Mouse (Mus musculus): Measurements from ENCODE around the gene Plekhm3.

Gene Plekhm3

DNA sequence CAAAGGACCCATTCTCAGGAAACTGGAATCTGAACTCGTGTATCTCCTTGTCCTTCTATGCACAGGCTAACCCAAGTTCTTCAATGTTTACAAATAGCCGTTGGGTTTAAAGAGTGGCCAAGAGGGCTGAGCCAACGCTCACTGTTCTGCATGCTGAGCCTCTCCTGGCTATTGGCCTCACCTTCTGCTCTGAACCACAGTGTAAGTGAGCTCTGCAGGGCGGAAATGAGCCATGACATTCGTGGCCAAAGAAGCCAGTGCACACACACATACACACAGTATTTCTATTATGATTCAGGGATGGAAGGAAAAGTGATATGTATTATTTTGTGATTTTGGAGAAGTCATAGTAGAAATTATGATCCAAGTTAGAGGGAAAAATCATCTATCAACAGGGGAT, 138.9 kb downstream of the Plekhm3 start:
- no peak for DNase-seq

DNA sequence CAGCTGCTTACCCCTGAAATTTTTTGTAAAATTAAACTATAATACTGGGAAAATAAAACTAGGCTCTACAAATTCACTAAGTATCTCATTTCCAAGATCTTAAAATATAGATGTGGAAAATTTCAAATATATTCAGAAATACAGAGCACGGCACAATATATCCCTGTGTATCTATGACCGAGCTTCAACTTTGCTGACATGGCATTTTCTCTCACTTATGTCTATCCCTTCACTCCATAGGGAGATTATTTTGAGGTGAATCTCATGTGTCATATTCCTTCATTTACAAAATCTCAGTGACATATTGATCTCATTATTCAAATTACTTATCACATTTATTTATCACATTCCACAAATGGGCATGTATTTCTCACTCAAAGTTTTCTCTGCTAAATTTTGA, 143.4 kb downstream of the Plekhm3 start:
- no peak for DNase-seq

DNA sequence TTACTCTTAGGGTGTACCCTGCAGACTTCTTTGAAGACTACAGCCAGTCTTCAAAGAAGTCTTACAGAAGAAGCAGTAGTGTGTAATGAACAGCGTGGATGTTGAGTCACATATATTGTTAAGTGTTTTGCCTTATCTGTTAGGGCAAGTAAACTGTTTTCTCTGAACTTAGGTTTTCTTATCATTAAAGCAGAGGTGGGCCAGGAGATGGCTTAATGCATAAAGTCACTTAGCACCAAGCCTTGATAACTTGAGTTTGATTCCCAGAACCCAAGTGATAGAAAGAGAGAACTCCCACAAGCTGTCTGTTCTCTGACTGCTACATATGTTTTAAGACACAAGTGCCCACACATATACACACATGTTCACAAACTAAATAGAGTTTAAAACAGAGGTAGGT, 144.7 kb downstream of the Plekhm3 start:
- no peak for DNase-seq

DNA sequence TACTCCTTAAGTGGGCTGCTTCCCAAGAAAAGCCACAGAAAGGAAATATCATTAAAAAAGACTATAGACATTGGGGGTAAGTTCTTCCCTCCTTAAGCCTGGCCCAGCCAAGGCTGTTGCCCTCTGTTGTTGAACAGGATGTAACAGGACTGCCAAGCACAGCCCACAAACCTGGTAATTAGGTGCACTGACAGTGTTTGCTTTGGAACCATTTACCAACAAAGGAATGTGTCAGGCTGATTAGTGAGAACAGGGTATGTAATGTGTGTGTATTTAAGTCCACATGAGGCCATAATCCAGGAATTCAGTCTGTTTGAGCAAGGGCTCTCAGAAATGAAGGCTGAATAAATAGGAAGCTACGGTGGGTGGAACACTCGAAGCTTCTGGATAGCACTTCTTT, 147.5 kb downstream of the Plekhm3 start:
- no peak for DNase-seq

DNA sequence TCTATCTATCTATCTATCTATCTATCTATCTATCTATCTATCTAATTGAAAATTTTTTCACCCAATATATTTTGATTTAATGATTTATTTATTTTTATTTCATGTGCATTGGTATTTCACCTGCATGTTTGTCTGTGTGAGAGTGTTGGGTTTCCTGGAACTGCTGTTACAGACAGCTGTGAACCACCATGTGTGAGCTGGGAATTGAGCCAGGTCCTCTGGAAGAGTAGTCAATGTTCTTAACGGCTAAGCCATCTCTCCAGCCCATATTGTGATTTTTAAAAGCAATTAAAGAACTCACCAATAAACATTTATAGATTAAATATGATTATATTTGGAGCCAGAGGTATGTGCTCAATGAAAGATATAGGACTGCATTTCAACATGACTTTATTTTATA, 148.9 kb downstream of the Plekhm3 start:
- DNase-seq, result no peak

DNA sequence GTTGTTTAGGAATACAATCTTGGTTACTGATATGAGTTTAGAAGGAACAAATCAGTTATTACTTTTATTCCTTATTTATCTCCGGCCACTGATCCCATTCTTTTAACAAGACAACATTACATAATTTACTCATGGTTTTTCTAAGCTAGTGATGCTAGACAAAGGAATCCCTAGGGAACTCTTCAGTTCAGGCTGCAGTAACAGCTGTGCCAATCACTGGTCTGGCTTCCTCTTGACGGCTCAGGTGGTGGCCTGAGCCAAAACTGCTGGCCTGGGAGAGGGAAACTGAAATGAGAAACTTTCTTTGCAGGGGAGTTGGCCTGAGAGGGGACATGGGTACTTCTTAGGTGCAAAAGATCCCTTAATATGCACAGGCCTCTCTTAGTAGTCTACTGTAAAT, 151.4 kb downstream of the Plekhm3 start:
- DNase-seq, result no peak

DNA sequence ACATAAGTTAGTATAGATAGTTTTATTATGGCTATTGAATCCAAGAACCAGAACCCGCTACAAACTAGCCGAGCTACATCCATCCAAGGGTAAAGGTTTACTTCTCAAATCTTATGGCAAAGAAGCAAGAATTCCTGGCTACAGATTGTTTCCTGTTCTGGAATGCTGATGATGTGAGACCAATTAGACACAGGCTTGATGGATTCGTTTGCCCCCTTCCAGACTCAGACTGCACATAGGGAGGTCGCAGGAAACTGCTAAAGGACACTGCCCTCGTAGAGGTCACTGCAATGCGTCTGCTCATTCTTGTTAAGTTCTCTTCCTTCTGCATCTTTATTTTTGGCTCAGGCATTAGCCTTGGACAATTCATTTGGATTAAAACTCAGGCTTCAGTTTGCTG, 154.0 kb downstream of the Plekhm3 start:
- no peak for DNase-seq

DNA sequence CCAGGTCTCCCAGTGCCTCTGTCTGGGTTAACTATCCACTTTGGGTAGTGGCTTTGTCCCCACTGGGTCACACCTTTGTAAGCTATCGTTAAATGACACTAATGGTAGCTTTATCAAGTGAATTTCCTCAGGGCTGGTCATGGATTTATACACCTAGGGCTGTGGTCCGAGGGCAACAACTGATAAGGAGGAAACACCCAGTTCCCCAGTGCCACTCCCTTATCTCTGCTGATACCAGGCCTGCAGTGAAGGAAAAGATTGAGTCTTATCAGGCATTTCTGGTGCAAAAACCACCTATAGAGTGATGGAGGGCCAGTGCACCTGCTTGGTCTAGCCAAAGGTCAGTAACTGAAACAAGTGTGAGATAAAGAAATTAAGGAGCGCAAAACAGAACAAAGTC, 159.0 kb downstream of the Plekhm3 start:
- no peak for DNase-seq

DNA sequence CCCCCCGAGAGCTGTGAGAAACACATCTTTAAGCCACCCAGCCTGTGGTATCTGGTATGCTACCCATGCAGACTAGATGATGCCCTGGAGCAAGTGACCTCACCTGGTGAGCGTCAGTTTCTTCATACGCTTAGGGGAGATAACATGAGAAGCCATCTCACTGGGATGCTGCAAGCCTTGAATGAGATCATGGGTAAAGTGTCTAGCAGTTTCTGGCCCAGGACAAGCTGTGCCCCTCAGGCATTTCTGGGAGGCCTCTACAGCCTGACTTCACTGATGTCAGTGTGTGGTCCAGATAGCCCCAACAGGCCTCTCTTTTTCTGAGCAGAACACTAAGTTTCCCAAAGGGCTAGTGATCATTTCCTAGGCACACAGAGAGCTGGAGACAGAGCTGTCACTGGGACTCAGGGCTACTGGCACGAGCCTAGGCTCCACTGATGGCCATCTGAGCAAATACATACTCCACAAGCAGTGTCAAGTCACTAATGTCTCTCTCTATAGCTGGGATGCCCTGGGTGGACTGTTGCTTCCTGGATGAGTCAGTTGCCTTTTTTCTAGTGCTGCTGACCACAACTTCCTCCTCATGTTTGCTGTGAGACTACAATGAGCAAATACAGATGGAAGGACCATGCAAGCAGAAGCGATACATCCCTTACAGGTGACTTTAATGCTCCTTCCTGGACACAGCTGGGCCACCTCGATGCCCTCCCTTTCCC, 159.6 kb downstream of the Plekhm3 start:
- DNase-seq, result no peak

DNA sequence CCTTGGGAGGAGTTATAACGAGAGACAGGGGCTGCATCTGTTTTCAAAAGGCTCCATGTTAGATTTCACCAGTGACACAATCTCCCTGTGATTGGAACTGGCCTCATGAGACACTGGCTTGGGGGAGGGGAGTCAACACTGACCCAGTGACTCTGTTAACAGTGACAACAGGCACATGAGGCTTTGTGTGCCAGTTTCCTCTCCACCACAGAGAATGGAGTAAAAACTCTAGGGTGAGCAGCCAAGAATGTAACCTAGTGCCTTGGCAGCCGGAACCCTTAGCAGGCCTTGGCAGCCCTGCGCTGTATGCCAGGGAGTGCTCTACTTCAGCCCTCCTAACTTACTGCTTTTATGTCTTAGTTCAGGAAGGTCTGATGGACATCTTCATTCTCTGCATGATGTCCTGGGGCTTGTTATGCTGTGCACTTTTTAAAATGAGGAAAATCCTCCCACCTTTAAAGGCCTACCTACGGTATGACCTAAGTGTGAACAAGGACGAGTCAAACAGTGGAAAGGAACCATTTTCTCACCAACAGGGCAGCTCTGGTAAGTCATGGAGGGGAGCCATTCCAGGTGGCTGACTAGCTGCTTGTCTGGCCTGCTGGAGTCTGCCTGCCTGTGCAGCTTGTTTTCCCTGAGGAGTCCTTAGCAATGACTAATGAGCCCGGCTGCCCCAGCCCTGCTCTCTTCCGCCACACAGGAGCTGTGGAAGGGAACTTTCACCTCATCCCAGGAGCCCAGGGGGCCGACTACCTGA, 161.2 kb downstream of the Plekhm3 start:
- no peak for DNase-seq

DNA sequence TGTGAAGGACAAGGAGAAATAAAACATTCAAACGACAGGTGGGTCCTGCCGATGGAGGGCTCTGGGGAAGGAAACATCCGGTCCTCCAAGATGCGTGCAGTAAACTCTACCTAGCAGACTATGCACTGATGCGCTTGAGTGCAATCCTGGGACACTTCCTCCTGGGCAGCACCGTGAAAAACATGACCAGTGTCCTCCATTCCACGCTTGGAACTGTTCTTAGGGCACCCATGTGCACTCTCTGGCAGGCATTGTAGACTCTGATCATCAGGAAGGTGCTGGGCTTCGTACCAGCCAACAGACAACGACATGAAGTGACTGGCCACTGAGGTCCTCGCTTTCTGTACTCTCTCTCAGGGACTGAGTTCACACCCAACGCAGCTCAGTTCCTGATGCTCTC, 162.5 kb downstream of the Plekhm3 start:
- DNase-seq, result no peak

DNA sequence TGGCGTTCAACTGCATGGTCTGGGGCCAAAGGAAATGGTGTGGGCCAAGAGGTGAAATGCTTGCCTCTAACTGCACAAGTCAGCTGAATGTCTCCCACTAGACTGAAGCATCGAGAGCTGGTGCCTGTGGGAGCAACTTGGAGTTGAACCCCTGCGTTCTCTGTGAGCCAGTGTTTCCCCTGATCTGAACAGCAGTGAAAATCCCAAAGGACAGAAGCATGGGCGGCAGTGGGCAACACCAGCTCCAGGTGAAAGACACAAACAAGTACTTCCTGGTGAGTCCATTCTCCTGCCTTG, 163.4 kb downstream of the Plekhm3 start:
- DNase-seq, result no peak

DNA sequence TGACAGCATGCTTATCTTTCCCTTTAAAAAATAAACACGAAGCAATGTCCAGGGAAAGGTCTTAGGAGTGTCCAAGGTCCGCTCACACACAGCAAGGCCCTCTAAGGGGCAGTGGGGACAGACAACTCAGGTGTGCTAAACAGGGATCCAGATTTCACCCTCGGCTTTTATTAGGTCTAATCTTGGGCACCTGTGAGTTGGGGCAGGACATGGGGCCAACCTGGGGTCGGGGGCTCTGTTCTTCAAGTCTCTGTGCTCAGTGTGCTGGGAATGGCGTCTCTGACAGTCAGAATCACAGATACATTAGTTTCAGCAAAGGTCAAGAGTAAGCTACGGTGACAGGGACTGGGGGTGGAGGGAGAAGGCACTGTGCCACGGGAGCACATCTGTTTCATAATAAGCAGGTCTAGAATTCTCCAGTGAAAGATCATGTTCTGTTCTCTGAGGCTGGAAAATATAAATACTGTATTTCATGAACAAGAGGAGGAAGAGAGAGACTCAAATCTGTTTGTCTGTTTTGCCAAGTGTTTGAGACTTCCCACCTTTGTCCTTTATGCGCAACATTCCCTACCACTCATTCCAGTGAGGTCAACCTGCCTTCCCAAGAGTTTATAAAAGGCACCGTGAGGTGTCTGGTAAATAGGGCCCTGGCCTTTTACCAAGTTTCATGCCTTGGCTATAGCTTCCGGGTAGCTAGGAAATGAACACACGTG, 163.9 kb downstream of the Plekhm3 start:
- no peak for DNase-seq

DNA sequence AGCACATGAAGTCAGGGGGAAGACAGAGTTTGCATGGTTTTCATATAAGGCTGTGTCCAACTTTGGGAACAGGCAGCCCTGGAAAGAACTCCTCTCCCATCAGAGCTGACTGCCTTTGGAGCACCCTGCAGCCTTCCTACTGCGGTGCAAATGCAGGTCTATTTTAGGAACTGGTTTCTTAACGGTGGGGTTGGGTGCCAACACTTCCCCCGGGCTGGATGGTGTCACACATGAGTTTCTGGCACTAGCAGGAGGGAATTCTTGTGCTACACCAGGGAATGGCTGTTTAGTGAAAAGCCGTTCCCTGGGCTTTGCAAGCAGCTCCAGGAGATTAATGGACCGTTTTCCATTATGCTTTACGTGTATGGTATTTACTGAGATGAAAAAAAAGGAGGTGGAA, 164.8 kb downstream of the Plekhm3 start:
- DNase-seq, result no peak

DNA sequence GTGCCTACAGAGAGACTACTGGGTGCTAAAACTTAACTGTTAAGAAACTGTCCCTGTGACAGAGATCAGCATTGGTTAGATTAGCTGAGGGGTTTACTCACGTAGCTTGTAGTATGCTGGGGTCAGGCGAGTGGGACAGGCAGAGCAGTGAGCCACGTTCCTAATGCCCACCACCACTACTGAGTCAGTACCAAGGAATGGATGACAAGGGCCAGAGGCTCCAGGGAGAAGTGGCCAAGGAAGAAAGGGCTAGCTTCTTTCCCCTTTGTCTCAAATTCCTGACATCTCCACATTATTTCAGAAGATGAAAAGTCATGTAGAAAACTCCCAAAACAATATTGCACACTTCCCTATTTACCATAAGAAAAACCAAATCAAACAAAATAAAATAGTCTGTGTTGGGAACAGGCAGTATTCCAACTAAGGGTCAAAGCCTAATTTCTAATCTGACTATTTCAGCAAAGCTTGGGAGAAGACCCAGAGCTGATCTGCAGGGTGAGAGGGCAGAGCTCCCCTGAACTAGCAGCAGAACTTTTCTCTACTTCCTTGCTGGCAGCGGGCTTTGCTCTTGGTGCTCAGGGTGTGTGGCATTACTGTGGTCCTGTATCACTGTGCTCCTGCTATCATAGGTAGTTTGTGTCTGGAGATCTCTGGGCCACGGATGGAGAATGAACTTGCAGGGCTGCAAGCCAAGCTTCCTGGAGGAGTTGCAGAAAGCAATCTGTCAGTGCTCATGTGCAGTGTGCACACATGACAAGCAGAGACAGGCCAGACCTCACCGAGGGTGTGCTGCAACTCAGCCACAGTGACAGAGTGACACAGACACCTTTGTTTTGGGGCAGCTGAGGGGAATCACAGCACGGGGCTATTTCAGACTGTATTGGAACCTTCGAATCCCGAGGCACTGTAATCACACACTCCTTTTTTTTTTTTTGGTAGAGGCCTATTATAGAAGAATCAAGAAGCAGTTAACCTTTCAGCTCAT, 165.5 kb downstream of the Plekhm3 start:
- no peak for DNase-seq

DNA sequence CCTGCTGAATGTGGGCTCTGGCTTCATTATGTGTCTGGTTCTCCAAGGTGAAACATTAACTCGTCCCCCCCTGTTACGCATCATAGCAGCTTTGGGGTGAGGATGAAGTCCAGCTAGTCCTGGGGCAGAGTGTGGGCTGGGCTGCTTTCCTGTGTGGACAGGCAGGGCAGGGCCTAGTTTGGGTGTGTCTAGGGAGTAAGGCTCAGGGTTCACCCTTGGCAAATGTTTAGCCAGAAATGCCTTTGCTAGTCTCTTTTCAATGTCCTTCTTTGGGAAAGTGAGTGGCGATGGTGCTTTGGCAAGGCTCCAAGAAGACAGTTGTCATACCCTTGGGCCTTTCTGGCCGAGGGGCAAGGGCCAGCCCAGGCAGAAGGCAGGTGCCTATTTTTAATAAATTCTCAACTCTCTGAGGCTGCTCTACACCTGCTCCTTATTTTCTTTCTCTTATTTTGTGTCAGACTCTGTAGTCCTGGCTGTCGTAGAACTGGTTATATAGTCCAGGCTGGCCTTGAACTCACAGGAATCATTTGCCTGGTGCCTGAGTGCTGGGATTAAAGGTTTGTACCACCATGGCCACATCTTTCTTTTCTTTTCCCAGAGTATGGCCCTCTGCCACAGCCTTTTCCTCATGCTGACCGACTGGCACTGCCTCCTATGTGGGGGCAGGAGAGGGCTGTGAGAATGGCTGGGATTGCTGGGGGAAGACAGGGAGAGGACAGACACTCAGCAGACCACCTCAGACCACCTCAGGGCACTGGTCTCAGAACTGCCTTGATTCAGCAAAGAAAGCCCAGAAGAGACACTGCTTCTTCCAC, 168.7 kb downstream of the Plekhm3 start:
- no peak for DNase-seq

DNA sequence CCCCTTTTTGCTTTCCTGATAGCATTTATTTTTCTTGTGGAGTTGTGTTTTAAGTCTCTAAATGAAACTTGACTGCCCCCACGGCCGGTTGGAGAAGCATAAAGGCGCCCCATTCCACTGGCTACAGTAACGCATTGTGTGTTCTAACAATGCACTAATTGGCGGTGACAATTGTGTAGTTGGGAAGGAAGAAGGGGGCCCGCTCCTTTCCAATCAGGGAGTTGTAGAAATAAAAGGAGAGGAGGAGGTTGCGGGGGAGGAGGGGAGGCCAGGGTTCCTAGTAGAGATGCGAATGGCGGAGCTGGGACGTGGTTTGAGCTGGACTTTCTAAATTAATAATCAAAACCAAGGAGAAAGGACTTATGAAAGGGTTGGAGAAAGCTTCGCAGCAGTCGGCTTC, 176.8 kb downstream of the Plekhm3 start:
- no peak for DNase-seq

DNA sequence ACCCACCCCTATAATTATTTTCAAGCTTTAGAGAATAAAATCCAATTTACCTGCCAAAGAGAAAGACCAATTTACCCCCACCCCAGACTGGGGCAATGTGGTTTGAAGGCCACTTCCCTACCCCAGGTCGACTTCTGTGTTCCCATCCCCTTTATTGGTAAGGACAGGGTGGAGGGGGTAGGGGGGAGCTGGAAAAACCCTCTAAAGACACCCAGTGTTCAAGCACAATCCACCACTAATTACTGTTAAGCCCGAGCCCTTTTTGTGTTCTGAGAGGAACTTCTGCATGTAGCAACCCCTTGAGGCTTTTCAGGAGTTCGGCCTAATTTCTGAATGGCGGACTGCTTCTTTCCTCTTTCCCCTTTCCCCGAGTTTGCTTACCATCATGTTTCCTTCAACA, 177.2 kb downstream of the Plekhm3 start:
- DNase-seq, result no peak

DNA sequence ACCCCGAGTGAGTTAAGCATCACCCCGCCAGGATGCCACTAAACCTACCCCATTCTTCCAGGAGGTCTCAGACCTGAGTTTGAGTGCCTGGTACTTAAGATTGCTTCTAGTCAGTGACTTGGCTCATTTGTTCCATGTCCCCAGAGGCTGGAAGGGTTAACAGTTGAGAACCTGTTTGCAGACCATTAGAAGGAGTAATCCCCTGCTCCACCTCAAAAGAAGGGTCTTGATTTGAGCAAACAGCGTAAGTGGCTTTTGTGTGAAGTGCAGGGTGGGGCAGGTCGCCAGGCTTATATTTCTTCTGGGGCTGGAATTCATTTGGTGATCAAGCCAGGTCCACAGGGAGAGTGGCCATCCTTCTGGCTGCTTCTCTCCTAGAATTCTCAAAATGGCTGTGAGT, 183.3 kb downstream of the Plekhm3 start:
- DNase-seq, result no peak

DNA sequence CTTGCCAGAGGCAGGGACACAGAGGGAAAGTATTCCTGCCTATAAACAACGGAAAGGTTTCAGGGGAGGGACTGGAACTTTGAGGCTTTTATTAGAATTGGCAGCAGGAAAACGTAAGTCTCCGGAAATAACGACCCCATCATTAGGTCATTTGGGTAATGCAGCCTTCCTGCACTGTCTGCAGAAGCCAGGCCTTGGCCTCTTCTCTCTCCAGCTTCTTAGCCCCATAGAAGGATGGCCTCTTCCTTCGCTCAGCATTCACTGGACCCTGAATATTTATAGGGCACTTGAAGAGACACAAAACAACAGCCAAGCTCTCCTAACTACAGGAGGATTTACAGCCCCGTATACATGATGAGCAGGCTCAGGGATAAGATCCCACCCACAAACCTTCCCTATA, 186.5 kb downstream of the Plekhm3 start:
- DNase-seq, result no peak

DNA sequence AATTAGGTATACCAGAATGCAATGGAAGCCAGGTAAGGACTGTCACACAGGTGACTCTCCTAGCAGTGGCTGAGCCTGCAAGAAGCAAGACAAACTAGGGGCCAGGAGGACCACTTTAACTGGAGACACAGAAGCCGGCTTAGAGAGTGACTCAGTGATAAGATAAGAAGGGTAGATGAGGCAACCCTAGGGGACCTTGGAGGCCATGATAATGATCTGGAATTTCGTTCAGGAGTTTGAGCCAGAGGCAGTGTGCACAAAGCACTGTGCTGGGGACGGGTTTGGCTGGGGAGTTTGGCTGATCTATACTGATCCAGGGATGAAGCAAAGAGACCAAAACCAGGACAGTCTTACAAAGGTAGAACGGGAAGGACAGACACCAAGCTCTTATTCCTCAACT, 195.0 kb downstream of the Plekhm3 start:
- DNase-seq, result no peak

DNA sequence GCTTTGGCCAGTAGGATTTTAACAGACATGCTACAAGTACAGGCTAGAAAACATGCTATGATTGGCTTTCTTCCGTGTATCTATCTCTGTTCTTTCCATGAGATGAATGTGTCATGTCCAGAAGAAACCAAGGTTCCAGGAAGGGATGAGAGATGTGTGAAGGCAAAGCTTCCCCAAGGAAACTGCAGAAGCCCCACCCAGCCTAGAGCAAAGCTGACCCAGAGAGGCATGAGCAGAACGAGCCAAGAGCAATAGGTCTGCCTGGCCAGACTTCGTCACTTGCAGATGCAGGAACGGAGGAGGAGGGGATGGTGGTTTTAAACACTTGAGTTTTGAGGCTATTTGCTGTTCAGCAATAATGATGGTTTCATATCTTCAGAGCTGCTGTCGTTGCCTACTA, 198.9 kb downstream of the Plekhm3 start:
- DNase-seq, result no peak
